Mouse (Mus musculus): Measurements from ENCODE around the gene Ccdc40. TPM values are rescaled to one million over a fixed set of nuclear protein-coding genes. Genes with fewer than 3 reads are reported as not detected.

The Ccdc40 gene
- polyA plus RNA-seq (2012; rRNA removed): 11.0 and 17.0 TPM in 2 replicates

- peak; percentile 88 for DNase-seq (ENCODE audit: low read depth)
- TF ChIP-seq POLR2A (IDR thresholded peaks at IDR 0.05; ENCODE audit: borderline replicate concordance, extremely low read depth, insufficient read depth, insufficient read length, poor library complexity, severe bottlenecking): peak; percentile 93
- TF ChIP-seq CTCF (IDR thresholded peaks at IDR 0.05; ENCODE audit: borderline replicate concordance, extremely low read depth, insufficient read depth, insufficient read length): no peak
Measured at GRCm38 (mm10) chr11:119228091-119228781, at the start of gene Ccdc40, which contains the start of gene Tbc1d16. Gene Ccdc40 (plus strand): TSS chr11:119228572. Gene Tbc1d16 (minus strand): TSS chr11:119228499.

DNA sequence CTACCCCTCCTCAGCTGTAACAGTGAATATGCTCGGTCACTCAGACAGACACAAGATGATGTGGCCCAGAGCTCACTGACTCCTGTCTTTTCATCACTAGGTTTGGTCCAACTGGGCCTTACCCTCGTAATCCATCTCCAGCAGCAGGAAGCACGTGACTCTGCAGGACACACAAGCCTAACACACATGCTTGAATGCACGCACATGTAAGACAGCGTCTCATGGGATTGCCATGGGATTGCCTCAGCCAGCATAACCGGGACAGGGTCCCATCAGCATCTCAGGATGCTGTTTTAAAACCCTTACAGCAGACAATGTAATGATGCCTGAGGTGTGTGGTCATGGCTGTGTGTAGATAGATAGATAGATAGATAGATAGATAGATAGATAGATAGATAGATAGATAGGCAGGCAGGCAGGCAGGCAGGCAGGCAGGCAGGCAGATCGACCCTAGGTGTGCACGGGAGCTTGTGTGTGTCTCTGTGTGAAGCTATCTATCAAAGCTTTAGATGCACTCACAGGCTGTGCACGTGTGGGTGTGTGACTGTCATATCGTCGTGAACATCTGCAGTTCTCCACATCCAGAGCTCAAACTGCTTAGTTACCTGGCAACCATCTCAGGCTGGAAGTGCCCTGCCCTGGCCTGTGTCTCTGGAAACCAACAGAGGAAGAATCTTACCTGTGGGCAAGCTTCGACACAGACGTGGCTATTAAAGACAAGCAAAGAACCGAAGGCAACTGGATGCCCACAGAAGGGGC lies 47.4 kb upstream of the Ccdc40 start:
- TF ChIP-seq POLR2A (IDR thresholded peaks at IDR 0.05; ENCODE audit: borderline replicate concordance, extremely low read depth, insufficient read depth, insufficient read length, poor library complexity, severe bottlenecking) (no peak), CTCF (IDR thresholded peaks at IDR 0.05; ENCODE audit: borderline replicate concordance, extremely low read depth, insufficient read depth, insufficient read length) (no peak)
- DNase-seq (ENCODE audit: low read depth): no peak

- TF ChIP-seq CTCF (IDR thresholded peaks at IDR 0.05; ENCODE audit: borderline replicate concordance, extremely low read depth, insufficient read depth, insufficient read length): no peak
- DNase-seq (ENCODE audit: low read depth): no peak
Measured at GRCm38 (mm10) chr11:119181861-119182395, 46.4 kb upstream of the Ccdc40 start.

- DNase-seq (ENCODE audit: low read depth): no peak
- TF ChIP-seq POLR2A (IDR thresholded peaks at IDR 0.05; ENCODE audit: borderline replicate concordance, extremely low read depth, insufficient read depth, insufficient read length, poor library complexity, severe bottlenecking) (no peak), CTCF (IDR thresholded peaks at IDR 0.05; ENCODE audit: borderline replicate concordance, extremely low read depth, insufficient read depth, insufficient read length) (no peak)
Measured at GRCm38 (mm10) chr11:119183684-119184310, 44.6 kb upstream of the Ccdc40 start.

DNA sequence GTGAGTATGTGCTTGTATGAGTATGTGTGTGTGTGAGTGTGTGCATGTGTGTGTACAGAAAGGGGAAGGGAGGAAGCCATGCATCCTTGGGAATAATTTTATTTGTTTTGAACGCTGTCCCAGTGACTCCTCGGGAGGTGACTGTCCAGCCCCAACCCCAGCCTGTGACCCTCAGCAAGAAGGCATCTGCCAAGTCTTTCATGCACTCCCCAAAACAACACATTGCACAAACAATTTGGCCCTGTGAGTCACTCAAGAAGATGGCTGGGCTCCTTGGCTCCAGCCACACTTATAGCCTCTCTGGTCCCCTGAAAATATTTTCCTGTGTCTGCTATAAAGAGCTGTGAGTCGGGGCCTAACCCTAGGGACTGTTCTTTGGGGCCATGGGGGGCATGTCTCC lies 42.0 kb upstream of the Ccdc40 start:
- DNase-seq (ENCODE audit: low read depth): no peak
- TF ChIP-seq POLR2A (IDR thresholded peaks at IDR 0.05; ENCODE audit: borderline replicate concordance, extremely low read depth, insufficient read depth, insufficient read length, poor library complexity, severe bottlenecking): no peak
- TF ChIP-seq CTCF (IDR thresholded peaks at IDR 0.05; ENCODE audit: borderline replicate concordance, extremely low read depth, insufficient read depth, insufficient read length): no peak

DNA sequence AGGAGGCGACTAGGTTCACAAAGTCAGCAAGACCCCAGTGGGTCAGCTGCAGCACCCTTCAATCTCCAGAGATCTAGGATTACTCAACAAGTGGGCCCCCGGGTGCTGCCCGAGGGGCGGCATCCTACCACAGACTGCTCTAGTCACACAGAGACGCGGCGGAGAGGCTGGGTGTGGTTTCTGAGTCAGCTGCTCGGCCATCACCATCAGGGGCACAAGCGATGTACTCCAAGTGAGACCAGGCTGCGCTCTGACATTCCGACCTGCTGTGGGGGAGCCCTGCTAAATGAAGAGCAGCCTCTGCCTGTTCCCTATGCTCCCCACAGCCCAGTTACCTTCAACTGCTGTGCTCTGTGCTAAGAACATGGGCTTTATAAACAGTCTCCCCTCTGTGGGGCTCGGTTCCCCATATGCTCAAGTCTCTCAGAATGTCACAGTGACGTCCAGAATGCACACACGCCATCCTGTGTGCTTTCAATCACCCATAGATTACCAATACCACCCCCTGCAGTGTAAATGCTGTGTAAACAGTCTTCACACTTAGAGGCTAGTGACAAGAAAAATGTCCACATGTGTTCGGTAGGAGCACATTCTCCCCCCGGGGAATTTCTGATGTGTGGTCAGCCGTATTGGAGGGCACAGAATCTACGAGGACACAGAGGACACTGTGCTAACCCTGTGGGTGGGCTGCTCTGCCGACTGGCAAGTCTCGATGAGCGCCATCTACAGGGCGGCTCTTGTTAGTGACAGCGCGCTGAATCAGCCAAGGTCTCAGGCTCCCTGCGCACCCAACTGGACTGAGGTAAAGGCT lies 41.2 kb upstream of the Ccdc40 start:
- peak; percentile 88 for DNase-seq (ENCODE audit: low read depth)
- peak; percentile 89 for TF ChIP-seq CTCF (IDR thresholded peaks at IDR 0.05; ENCODE audit: borderline replicate concordance, extremely low read depth, insufficient read depth, insufficient read length)
- no peak for TF ChIP-seq POLR2A (IDR thresholded peaks at IDR 0.05; ENCODE audit: borderline replicate concordance, extremely low read depth, insufficient read depth, insufficient read length, poor library complexity, severe bottlenecking)

GRCm38 (mm10) chr11:119187800-119188197 lies 40.6 kb upstream of the Ccdc40 start:
- no peak for TF ChIP-seq POLR2A (IDR thresholded peaks at IDR 0.05; ENCODE audit: borderline replicate concordance, extremely low read depth, insufficient read depth, insufficient read length, poor library complexity, severe bottlenecking)
- no peak for TF ChIP-seq CTCF (IDR thresholded peaks at IDR 0.05; ENCODE audit: borderline replicate concordance, extremely low read depth, insufficient read depth, insufficient read length)
- DNase-seq (ENCODE audit: low read depth): no peak

DNA sequence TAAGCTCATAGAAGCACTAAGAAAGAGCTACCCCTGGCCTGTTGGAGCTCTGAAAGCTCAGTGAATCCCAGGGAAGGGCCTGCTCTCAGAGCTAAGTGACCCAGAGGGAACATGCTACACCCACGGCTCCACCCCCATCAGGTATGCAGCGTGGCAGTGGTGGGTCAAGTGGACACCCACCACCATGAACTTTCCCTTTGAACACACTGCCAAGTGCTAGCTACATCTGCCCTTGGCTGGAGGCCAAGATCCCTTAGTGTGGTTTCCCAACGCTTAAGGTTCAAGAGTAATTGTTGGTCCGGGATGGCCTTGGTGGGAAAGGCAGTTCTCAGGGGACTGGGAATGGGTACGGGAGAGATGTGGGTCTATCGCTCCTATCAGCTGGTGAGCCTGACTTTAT lies 40.0 kb upstream of the Ccdc40 start:
- no peak for DNase-seq (ENCODE audit: low read depth)

GRCm38 (mm10) chr11:119189319-119189718 lies 39.1 kb upstream of the Ccdc40 start:
- TF ChIP-seq POLR2A (IDR thresholded peaks at IDR 0.05; ENCODE audit: borderline replicate concordance, extremely low read depth, insufficient read depth, insufficient read length, poor library complexity, severe bottlenecking) (no peak), CTCF (IDR thresholded peaks at IDR 0.05; ENCODE audit: borderline replicate concordance, extremely low read depth, insufficient read depth, insufficient read length) (no peak)
- no peak for DNase-seq (ENCODE audit: low read depth)

More for the DNA sequence above, 40.0 kb upstream of the Ccdc40 start:
- TF ChIP-seq POLR2A (IDR thresholded peaks at IDR 0.05; ENCODE audit: borderline replicate concordance, extremely low read depth, insufficient read depth, insufficient read length, poor library complexity, severe bottlenecking) (no peak), CTCF (IDR thresholded peaks at IDR 0.05; ENCODE audit: borderline replicate concordance, extremely low read depth, insufficient read depth, insufficient read length) (no peak)

- DNase-seq (ENCODE audit: low read depth): peak; percentile 91
- TF ChIP-seq CTCF (IDR thresholded peaks at IDR 0.05; ENCODE audit: borderline replicate concordance, extremely low read depth, insufficient read depth, insufficient read length) (peak; percentile 90), POLR2A (IDR thresholded peaks at IDR 0.05; ENCODE audit: borderline replicate concordance, extremely low read depth, insufficient read depth, insufficient read length, poor library complexity, severe bottlenecking) (no peak)
Measured at GRCm38 (mm10) chr11:119190498-119190897, 37.9 kb upstream of the Ccdc40 start.

Data from brain, embryonic 14.5 days (tissue).